Mouse (Mus musculus): Measurements from ENCODE around the gene Elmo1. TPM values are rescaled to one million over a fixed set of nuclear protein-coding genes. Genes with fewer than 3 reads are reported as not detected.

Elmo1 gene
- total RNA-seq, 2 experiments from 2014 or later: 9.8 to 10.2 TPM

GRCm38 (mm10) chr13:20139825-20140665 is 49.6 kb downstream of the Elmo1 start:
- intact Hi-C loops (cut with DNase I): no loop called here
- no peak for DNase-seq (ENCODE audit: low spot score)

GRCm38 (mm10) chr13:20142637-20143036 is 52.2 kb downstream of the Elmo1 start:
- intact Hi-C loops (cut with DNase I): no loop called here
- no peak for DNase-seq (ENCODE audit: low spot score)

GRCm38 (mm10) chr13:20146848-20147247 is 56.5 kb downstream of the Elmo1 start:
- intact Hi-C loops (cut with DNase I): no loop called here
- DNase-seq (ENCODE audit: low spot score): no peak

- intact Hi-C loops (cut with DNase I): no loop called here
Measured at GRCm38 (mm10) chr13:20147736-20148135, 57.3 kb downstream of the Elmo1 start.

GRCm38 (mm10) chr13:20150130-20150835 is 59.9 kb downstream of the Elmo1 start:
- intact Hi-C loops (cut with DNase I): no loop called here
- no peak for DNase-seq (ENCODE audit: low spot score)

More at GRCm38 (mm10) chr13:20147736-20148135, 57.3 kb downstream of the Elmo1 start:
- DNase-seq (ENCODE audit: low spot score): no peak

GRCm38 (mm10) chr13:20151302-20151978 is 61.0 kb downstream of the Elmo1 start:
- DNase-seq (ENCODE audit: low spot score): no peak
- intact Hi-C loops (cut with DNase I): no loop called here

GRCm38 (mm10) chr13:20157059-20157458 is 66.7 kb downstream of the Elmo1 start:
- no peak for DNase-seq (ENCODE audit: low spot score)
- intact Hi-C loops (cut with DNase I): no loop called here

GRCm38 (mm10) chr13:20157529-20157928 is 67.1 kb downstream of the Elmo1 start:
- DNase-seq (ENCODE audit: low spot score): no peak
- intact Hi-C loops (cut with DNase I): no loop called here

- no peak for DNase-seq (ENCODE audit: low spot score)
Measured at GRCm38 (mm10) chr13:20163339-20163954, 73.1 kb downstream of the Elmo1 start.

GRCm38 (mm10) chr13:20164837-20165236 is 74.4 kb downstream of the Elmo1 start:
- intact Hi-C loops (cut with DNase I): no loop called here
- no peak for DNase-seq (ENCODE audit: low spot score)

More at GRCm38 (mm10) chr13:20163339-20163954, 73.1 kb downstream of the Elmo1 start:
- intact Hi-C loops (cut with DNase I): no loop called here

GRCm38 (mm10) chr13:20173987-20174654 is 83.7 kb downstream of the Elmo1 start:
- intact Hi-C loops (cut with DNase I): no loop called here
- DNase-seq (ENCODE audit: low spot score): peak; percentile 71

GRCm38 (mm10) chr13:20174655-20175280 is 84.4 kb downstream of the Elmo1 start:
- no peak for DNase-seq (ENCODE audit: low spot score)
- intact Hi-C loops (cut with DNase I): no loop called here

GRCm38 (mm10) chr13:20180738-20181137 is 90.3 kb downstream of the Elmo1 start:
- DNase-seq (ENCODE audit: low spot score): no peak
- intact Hi-C loops (cut with DNase I): loop anchor here (1.0 to 5.0 kb wide), 2 partner anchors 48 to 90 kb away; partner anchors contain the start of gene Elmo1

GRCm38 (mm10) chr13:20181321-20181720 is 90.9 kb downstream of the Elmo1 start:
- intact Hi-C loops (cut with DNase I): loop anchor here (1.0 to 5.0 kb wide), 2 partner anchors 49 to 91 kb away; partner anchors contain the start of gene Elmo1
- peak; percentile 33 for DNase-seq (ENCODE audit: low spot score)

GRCm38 (mm10) chr13:20182239-20182825 is 91.9 kb downstream of the Elmo1 start:
- peak; percentile 21 for DNase-seq (ENCODE audit: low spot score)
- intact Hi-C loops (cut with DNase I): loop anchor here (2.0 to 5.0 kb wide), 2 partner anchors 50 kb away; no protein-coding TSS in a partner anchor

- intact Hi-C loops (cut with DNase I): loop anchor here (2.0 to 5.0 kb wide), 2 partner anchors 49 to 51 kb away; no protein-coding TSS in a partner anchor
- DNase-seq (ENCODE audit: low spot score): no peak
Measured at GRCm38 (mm10) chr13:20183512-20184238, 93.3 kb downstream of the Elmo1 start.

- no peak for DNase-seq (ENCODE audit: low spot score)
Measured at GRCm38 (mm10) chr13:20184239-20185033, 94.0 kb downstream of the Elmo1 start.

More at GRCm38 (mm10) chr13:20184239-20185033, 94.0 kb downstream of the Elmo1 start:
- intact Hi-C loops (cut with DNase I): loop anchor here (5.0 kb wide), 3 partner anchors 52 to 147 kb away; no protein-coding TSS in a partner anchor

Data from heart, postnatal 25 days (tissue).